Mouse (Mus musculus): ENCODE results near the gene Olfr1457. TPM values are rescaled to one million over a fixed set of nuclear protein-coding genes. Genes with fewer than 3 reads are reported as not detected.

Gene Olfr1457
- polyA plus RNA-seq (2012; rRNA removed) = not detected in 2 replicates

DNA sequence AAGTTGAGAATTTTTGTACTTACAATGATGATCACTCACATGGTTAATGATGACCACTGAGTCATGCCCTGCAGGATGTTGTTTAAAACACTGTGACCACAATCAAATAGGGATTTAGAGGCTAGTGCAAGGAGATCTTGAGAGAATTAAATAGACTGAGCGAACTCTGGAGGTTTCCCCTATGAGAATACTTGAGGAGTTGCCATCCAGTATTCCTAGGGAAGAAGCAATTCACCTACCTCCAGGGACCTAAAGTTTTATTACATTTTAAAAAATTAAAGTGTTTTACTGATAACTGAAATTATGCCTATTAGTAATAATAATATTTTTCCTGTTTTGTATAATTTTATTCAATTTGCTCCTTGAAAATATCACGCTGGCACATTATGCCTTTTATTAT is at the start of gene Olfr1457:
Olfr1457 (minus strand) TSS at position 101 of the 400 bp plus-strand sequence.

DNA sequence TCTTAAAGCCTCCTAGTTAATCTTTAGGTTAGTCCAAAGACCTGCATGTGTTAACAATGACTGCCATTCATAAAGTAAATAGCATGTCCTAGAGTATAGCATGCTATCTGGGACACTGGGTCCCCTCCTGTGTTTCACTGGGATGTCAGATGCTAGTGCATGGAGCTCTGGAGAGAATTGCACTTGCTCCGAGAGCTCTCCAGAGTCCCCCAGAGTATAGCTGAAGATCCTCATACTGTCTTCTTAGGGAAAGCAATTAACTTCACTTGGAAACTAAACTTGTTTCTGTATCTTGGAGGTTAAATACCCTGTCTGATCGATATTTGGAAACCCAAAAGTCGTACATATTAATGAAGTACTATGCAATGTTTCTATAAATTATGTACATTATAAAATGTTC is 9.0 kb upstream of the Olfr1457 start, which contains the start of gene Olfr1458:
Olfr1458 (minus strand) TSS at position 101 of the 400 bp plus-strand sequence.

DNA sequence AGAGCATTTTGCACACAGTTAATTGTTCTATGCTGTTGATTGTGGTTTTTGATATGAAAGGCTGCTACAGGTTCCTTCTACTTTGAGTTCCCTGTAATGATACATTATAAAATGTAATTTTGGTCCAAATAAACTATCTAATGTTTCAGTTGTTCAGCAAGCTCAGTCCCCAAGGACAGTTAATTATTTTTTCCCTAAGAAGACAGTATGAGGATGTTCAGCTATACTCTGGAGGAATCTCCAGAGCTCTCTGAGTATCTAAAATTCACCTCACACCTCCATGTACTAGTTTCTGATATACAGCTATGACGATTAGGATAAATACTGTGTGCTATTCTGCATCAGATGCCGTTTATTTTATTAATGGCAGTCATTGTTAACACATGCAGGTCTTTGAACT is 37.4 kb downstream of the Olfr1457 start, which contains the start of gene Olfr1454:
Olfr1454 (plus strand) TSS at position 301 of the 400 bp plus-strand sequence.

Other genes starting within 250 kb of the Olfr1457 start
- gene Olfr1444, start 240.6 kb downstream of the Olfr1457 start, polyA plus RNA-seq (2012; rRNA removed) = not detected in 2 replicates
- gene Olfr1445, start 214.0 kb downstream of the Olfr1457 start, polyA plus RNA-seq (2012; rRNA removed) = not detected in 2 replicates
- gene Olfr1446, start 204.4 kb downstream of the Olfr1457 start, polyA plus RNA-seq (2012; rRNA removed) = not detected in 2 replicates
- not detected in 2 replicates for gene Olfr1447, start 194.1 kb downstream of the Olfr1457 start, polyA plus RNA-seq (2012; rRNA removed)
- gene Olfr1448, start 173.5 kb downstream of the Olfr1457 start, polyA plus RNA-seq (2012; rRNA removed) = not detected in 2 replicates
- not detected in 2 replicates for gene Olfr1449, start 167.1 kb downstream of the Olfr1457 start, polyA plus RNA-seq (2012; rRNA removed)
- not detected in 2 replicates for gene Olfr1450, start 147.6 kb downstream of the Olfr1457 start, polyA plus RNA-seq (2012; rRNA removed)
- not detected in 2 replicates for gene Olfr1451, start 102.9 kb downstream of the Olfr1457 start, polyA plus RNA-seq (2012; rRNA removed)
- gene Olfr1453, start 69.6 kb downstream of the Olfr1457 start, polyA plus RNA-seq (2012; rRNA removed) = not detected in 2 replicates
- not detected in 2 replicates for gene Olfr1454, start 37.3 kb downstream of the Olfr1457 start, polyA plus RNA-seq (2012; rRNA removed)
- gene Olfr1458, start 8.9 kb upstream of the Olfr1457 start, polyA plus RNA-seq (2012; rRNA removed) = not detected in 2 replicates
- gene Olfr1459, start 51.7 kb upstream of the Olfr1457 start, polyA plus RNA-seq (2012; rRNA removed) = 0.01 TPM in 1 of 2 replicates, not detected in the other
- gene Olfr1461, start 65.1 kb upstream of the Olfr1457 start, polyA plus RNA-seq (2012; rRNA removed) = not detected in 2 replicates
- not detected in 2 replicates for gene Olfr1462, start 87.8 kb upstream of the Olfr1457 start, polyA plus RNA-seq (2012; rRNA removed)
- gene Olfr1463, start 133.4 kb upstream of the Olfr1457 start, polyA plus RNA-seq (2012; rRNA removed) = not detected in 2 replicates
- not detected in 2 replicates for gene Olfr1465, start 217.7 kb upstream of the Olfr1457 start, polyA plus RNA-seq (2012; rRNA removed)
- not detected in 2 replicates for gene Olfr1466, start 241.0 kb upstream of the Olfr1457 start, polyA plus RNA-seq (2012; rRNA removed)